Mouse (Mus musculus): ENCODE measurements around the gene Morc3.

The Morc3 gene

GRCm38 (mm10) chr16:93831627-93832395 lies at the start of gene Morc3:
Morc3 (plus strand) TSS chr16:93832121.
- DNase-seq = peak; percentile 100

- no peak for DNase-seq
Observed at GRCm38 (mm10) chr16:93784175-93784574, 47.7 kb upstream of the Morc3 start.

GRCm38 (mm10) chr16:93785805-93786204 lies 46.1 kb upstream of the Morc3 start:
- DNase-seq = peak; percentile 81

DNA sequence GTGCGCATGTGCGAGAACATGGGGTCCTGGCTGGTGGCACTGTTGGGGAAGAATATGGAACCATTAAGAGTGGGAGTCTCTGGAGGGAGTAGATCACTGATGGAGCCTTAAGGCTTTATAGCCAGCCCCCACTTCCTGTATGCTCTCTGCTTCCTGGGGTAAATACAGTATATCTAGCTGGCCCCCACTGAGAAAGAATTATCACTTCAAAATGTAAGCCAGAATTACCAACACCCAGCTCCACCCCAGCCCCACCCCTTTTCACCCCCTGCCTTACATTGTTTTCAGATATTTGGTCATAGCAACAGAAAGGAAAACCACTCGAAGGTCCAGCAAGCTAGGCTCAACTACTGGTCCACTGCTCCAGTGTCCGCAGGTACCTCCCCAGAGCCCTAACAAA lies 43.5 kb upstream of the Morc3 start:
- DNase-seq = no peak

DNA sequence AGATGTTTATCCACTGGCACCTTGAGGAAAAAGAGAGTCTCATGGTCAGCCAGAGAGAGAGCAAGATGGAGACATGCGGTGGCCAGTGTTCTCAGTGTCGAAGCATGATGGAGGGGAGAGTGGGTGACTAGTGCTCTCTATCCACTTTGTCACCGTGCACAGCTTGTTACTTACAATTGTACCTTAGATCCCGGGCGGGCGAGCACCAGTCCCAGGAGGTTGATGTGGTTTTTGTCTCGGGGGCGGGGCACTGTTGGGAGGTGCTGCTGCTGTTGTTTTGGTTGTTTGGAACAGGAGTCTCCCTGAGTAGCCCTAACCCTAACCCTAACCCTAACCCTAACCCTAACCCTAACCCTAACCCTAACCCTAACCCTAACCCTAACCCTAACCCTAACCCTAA lies 43.0 kb upstream of the Morc3 start:
- no peak for DNase-seq

DNA sequence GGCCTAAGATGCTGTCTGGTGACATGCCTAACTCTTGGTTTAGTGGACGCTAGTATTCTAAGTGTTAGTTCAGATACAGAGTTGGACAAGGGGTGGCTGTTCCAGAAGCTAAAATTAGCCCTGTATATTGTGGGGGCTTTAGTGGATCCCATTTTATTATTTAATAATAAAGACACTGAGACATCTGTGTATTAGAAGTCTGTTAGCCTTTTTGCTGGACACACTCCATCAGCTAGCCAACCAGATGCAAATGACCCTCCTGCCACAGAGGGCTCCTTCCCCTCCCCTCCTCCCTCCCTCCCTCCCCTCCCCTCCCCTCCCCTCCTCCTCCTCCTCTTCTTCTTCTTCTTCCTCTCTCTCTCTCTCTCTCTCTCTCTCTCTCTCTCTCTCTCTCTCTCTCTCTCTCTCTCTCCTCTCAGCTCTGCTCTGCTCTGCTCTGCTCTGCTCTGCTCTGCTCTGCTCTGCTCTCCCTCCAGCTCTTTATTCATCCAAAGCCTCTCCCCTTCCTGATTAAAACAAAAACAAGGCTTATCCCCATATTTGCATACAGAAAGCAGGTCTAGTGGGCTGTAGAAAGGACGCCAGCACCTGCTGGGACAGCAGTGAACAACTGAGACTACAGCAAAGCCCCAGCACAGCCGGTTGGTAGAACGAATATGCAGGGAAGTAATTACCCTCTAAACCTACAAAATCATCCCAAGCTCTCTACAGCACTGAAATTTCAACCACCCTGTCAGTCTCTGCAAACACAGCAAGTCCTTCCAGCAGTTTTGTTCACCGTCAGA lies 41.8 kb upstream of the Morc3 start:
- DNase-seq = no peak

DNA sequence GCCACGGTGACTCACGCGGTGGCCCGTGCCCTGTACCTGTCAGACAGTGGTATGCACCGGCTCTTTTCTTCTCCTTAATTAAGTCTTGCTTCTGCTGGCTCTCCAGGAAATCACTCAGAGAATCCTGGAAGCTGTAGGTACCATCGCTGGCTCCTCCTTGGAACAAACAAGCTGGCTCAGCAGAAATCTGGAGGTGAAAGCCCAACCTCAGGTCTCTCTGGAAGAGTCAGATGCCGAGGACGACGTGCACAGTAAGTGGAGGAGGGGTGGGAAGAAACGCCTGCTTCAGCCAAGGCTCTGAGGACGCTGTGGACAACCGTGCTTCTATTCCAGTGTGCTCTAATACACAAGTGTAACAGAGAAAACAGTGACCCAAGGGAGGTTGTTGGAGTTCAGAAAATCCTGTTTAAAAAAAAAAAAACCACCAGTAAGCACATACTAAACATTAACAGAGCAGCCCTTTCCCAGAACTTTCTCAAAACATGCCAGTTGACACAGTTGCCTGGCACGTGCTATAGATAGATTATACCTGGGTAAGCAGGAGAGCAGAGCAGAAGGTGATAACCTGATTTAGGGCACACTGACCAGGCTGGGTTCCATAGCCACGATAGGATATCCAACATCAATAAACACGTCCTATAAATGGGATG lies 38.8 kb upstream of the Morc3 start:
- DNase-seq = no peak

DNA sequence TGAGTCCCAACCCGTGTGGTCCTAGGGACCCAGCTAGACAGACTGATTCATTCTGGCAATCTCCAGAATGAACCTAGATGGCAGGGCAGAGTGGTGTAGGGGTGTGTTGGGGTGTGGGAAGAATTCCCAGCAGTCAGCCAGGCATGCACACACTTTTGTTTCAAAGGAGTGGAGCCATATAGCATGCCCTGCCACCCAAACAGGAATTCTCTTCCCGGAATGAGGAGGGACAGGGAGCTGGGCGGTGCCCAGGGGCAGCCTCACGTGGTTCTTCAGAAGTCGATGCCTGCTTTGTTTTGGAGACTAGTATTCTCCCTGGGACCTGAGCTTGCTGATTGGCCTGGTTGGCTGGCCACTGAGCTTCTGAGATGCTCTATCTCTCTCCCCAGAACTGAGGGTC lies 37.1 kb upstream of the Morc3 start:
- DNase-seq = no peak

DNA sequence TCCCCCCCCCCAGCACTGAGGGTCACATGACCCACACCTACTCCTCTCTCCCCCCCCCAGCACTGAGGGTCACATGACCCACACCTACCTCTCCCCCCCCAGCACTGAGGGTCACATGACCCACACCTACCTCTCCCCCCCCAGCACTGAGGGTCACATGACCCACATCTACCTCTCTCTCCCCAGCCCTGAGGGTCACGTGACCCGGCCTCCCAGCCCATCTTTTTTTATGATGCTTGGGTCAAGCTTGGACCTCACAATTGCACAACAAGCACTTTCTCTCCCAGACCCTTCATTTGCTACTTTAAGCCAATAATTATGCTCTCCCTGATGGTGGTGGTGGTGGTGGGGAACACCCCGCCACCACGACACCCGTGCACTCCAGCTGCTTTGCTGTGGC lies 36.5 kb upstream of the Morc3 start:
- DNase-seq = no peak

- DNase-seq = peak; percentile 70
Observed at GRCm38 (mm10) chr16:93797021-93797840, 34.7 kb upstream of the Morc3 start.

- peak; percentile 22 for DNase-seq
Observed at GRCm38 (mm10) chr16:93797841-93798492, 34.0 kb upstream of the Morc3 start.

DNA sequence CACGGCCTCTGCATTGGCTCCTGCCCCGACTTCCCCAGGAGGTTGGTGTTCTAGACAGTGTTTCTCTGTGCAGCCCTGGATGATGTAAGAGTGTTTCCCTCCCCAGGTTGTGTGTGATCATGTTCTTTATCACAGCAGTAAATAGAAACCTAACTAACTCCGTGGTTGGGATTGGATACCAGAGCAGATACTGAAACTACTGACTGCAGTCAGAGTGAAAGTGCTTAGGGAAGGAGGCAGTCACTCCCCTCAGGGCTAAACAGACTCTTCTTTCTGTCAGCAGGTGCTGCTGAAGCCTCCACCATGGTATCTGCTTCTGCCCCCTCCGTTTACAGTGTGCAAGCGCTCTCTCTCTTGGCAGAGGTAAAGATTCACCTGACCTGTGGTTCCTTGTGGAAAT lies 33.3 kb upstream of the Morc3 start:
- no peak for DNase-seq

DNA sequence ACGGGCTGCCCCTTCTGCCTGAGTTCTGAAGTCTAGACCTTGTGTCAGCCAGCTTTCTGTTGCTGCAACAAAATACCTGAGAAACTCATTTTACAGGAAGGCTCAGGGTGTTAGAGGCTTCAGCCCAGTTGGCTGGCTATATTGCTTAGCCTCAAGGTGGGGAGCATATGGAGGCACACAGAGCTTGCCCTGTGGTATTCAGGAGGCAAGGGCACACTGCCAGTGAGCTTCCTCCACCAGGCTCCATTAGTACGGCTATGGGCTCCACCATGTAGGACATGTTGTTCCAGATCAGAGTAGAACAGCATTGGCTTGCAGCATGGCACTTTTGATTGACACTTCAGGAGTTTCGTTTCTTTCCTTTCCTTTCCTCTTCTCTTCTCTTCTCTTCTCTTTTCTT lies 32.9 kb upstream of the Morc3 start:
- no peak for DNase-seq

DNA sequence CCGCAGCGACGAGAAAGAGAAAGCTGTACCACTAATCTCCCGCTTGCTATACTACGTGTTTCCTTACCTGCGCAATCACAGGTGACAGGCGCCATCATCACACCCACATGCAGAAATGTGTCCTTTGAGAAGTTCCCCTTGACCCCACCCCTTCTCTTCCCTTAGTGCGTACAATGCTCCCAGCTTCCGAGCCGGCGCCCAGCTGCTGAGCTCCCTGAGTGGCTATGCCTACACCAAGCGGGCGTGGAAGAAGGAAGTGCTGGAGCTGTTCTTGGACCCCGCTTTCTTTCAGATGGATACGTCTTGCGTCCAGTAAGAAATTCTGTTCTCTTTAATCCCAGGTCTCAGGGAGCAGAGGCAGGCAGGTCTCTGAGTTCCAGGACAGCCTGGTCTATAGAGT lies 32.0 kb upstream of the Morc3 start:
- no peak for DNase-seq

DNA sequence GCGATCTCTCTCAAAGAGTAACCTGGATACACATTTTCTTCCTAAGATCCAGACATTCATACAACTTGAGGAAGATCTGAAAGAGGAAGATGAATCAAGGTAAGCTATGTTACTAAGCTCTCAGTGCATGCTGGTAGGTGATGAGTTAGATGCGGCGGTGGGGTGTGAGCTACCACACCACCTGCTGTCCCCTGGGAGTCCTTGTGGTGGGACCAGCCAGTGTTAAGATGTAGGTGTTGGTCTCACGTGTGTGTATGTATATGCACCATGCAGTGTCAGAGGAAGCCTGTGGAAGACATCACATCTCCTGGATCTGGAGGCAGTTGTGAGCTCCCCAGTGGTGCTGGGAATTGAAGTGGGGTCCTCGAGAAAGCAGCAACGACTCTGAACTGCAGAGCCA lies 24.8 kb upstream of the Morc3 start:
- DNase-seq = no peak

DNA sequence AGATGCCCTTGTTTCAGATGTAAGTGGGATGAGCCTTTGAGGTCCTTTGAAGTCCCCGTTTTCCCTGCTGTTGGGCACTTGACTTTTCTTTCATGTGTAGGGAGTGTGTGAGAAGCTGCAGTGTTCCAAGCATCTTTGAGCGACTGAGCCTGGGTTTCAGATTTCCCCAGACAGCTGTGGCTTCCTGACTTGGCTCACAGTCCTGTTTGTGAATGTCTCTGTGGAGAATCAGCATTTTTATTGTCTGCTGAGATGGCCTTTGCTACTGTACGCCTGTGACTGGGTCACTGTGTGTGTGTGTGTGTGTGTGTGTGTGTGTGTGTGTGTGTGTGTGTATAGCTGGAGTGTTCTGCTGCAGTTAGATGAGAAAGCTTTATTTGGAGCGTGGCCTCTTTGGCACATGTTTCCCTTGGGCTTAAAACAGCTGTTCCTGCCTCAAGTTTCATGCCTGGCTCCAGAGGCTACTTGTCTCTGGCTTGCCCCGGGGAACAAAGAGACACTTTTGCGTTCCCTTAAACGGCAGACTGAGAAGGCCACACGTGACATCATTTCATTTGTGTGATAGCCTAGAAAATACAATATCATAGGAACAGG lies 23.9 kb upstream of the Morc3 start:
- DNase-seq = peak; percentile 85

DNA sequence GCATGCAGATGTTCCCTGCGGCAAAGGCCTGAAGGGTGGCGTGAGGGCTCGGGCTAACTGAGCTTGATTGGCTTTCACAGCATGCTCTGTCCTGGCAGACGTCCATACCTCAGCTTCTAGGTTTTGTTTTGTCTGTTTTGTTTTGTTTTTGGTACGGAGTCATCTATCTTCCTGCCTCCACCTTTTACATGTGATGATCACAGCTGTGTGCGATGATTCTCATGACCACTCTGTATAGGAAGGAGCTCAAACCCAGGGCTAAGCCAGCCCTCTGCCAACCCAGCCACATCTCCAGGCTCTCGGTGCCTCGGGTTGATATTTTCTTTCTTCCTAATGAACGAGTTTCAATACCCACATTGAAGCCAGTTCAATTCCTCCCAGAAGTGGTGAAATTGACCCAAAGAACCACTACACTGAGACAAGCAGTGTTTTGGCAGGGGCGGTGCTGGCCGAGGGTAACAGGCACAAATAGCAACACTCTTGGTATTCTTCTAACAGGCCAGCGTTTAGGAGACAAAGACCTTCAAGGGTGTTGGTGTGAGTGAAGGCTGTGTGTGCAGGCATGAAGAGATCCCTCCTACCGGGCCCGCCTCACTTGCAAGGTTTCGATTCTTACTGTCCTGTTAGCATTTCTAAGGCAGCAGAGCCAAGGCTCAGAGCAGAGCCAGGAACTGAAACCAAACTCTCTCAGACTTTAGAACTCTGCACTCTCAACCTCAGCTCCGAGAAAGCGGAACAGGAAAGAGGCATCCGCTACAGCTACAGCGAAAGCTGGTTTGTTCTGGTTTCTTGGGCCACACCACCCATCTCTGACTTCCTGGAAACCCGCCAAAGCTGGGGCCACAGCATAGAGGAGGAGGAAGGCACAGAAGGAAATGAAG lies 15.8 kb upstream of the Morc3 start:
- DNase-seq = peak; percentile 89

DNA sequence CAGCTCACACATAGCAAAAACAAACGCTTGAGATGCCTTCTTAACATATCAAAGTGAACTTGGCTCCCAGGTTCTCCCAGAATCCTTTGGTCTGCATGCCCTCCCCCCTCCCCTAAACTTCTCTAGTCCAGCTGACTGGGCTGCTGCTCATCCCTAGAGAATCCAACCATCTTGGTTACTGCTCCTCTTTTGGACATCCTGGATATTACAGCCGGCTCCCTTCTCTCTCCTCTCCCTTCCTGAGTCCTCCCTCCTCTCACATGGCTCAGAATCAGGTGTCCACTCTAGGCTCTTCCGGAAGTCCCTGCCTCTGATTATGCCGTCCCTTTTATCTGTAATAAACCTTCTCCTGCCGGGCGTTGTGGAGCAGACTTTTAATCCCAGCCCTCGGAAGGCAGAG lies 15.1 kb upstream of the Morc3 start:
- DNase-seq = peak; percentile 67

- DNase-seq = no peak
Observed at GRCm38 (mm10) chr16:93817371-93817770, 14.6 kb upstream of the Morc3 start.

- no peak for DNase-seq
Observed at GRCm38 (mm10) chr16:93818691-93819324, 13.1 kb upstream of the Morc3 start.

DNA sequence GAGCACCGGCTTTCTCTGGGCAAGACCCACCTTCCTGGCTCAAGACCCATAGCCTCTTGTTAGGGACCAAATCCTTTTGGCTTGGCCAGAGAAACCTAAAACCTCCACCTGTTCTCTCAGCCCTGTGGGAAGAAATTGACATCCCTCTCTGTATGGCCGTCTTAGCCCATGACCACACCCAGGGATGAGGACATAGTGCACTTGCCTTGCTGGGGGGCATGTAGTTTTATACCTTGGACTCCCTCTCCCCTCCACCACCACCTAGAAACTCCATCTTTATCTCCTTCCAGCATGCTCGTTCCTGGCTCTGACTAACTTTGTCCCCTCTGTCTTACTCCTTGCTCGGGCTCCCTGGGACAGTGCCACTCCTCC lies 12.6 kb upstream of the Morc3 start:
- no peak for DNase-seq
